Mouse (Mus musculus) heart, embryonic 14.5 days (tissue): ENCODE results near the gene Oasl2. TPM values are rescaled to one million over a fixed set of nuclear protein-coding genes. Genes with fewer than 3 reads are reported as not detected.
"Not testable (repeated sequence)": the region's sequence is repeated elsewhere in the genome, so short reads cannot be mapped to it uniquely, and the experiment has no call there.

Source experiments
- ATAC-seq: fragments of 200-750 bp; cut with Nextera tagmentation; 2 replicates; pipeline ENCODE4 v1.8.0; 2017; ENCODE audit warnings: low read depth, moderate TSS enrichment; ENCODE audit not compliant: insufficient number of reproducible peaks, insufficient read depth, low FRiP score
- H3K27ac ChIP-seq, 2 experiments: fragments of 200-500 bp in 1 of 2; fragments of 300-500 bp in 1 of 2; sonication (generic) in 1 of 2; replicated peaks in 1 of 2; 2 replicates each; pipeline ENCODE4 v1.5.1; 2012 to 2014; ENCODE audit warnings: low read depth in 2 of 2, low read length in 2 of 2, control low read depth in 1 of 2, mild to moderate bottlenecking in 1 of 2, mixed read lengths in 1 of 2; ENCODE audit not compliant: control insufficient read depth in 1 of 2, insufficient read depth in 1 of 2
- H3K27me3 ChIP-seq: fragments of 300-500 bp; sonication (generic); 2 replicates; pipeline ENCODE4 v1.6.1; 2014; ENCODE audit warnings: mild to moderate bottlenecking, low read length, control low read depth; ENCODE audit not compliant: control insufficient read depth, insufficient read depth
- H3K36me3 ChIP-seq: fragments of 300-500 bp; sonication (generic); 2 replicates; pipeline ENCODE4 v1.6.1; 2014; ENCODE audit warnings: mild to moderate bottlenecking, control low read depth, low read length, mixed read lengths; ENCODE audit not compliant: control insufficient read depth, insufficient read depth
- H3K4me1 ChIP-seq, 2 experiments: fragments of 200-500 bp in 1 of 2; fragments of 300-500 bp in 1 of 2; sonication (generic) in 1 of 2; 2 replicates each; pipeline ENCODE4 v1.6.1; 2012 to 2014; ENCODE audit warnings: low read length in 2 of 2, control low read depth in 1 of 2, mixed read lengths in 1 of 2; ENCODE audit not compliant: control insufficient read depth in 2 of 2, insufficient read depth in 2 of 2
- H3K4me2 ChIP-seq: fragments of 300-500 bp; sonication (generic); 2 replicates; pipeline ENCODE4 v1.6.1; 2014; ENCODE audit warnings: mild to moderate bottlenecking, low read length
- H3K4me3 ChIP-seq, 2 experiments: fragments of 200-500 bp in 1 of 2; fragments of 300-500 bp in 1 of 2; sonication (generic) in 1 of 2; 2 replicates each; pipeline ENCODE4 v1.5.1; 2012 to 2014; ENCODE audit warnings: low read length in 2 of 2, mild to moderate bottlenecking in 2 of 2, control low read depth in 1 of 2, low read depth in 1 of 2, moderate library complexity in 1 of 2; ENCODE audit not compliant: control insufficient read depth in 1 of 2, insufficient read depth in 1 of 2
- H3K9ac ChIP-seq: fragments of 300-500 bp; sonication (generic); 2 replicates; pipeline ENCODE4 v1.6.1; 2014; ENCODE audit warnings: mild to moderate bottlenecking, low read length
- H3K9me3 ChIP-seq: fragments of 300-500 bp; sonication (generic); 2 replicates; pipeline ENCODE4 v1.6.1; 2016; ENCODE audit warnings: low read length, control low read depth; ENCODE audit not compliant: control insufficient read depth
- WGBS: fragments of 180-500 bp; shearing (Covaris S2); extraction: QIAGEN DNeasy Blood & Tissue Kit; methylation state at CpG from one replicate; pipeline ENCODE4 v1.1.7; 2014; 5-methylcytosine and 5-hydroxymethylcytosine counted together
- polyA plus RNA-seq: library from polyadenylated mRNA; unstranded; fragments of >200 nt; fragmentation: Nextera tagmentation; extraction: Ambion mirVana; gene quantifications from 2 replicates; pipeline ENCODE4 v1.2.1, GENCODE M21; 2014

The Oasl2 gene
- polyA plus RNA-seq, 1 experiment from 2014 or later: 5.3 TPM

GRCm38 (mm10) chr5:114865279-114865678 lies 31.5 kb upstream of the Oasl2 start:
- no peak for ATAC-seq
- H3K4me3 ChIP-seq: no peak overlapping the region
- H3K4me2 ChIP-seq: no peak overlapping the region
- H3K36me3 ChIP-seq: no peaks in the 10 kb centered on the region
- no peaks in the 10 kb centered on the region for H3K4me1 ChIP-seq
- peaks cover 13% of the 10 kb centered on the region for H3K9me3 ChIP-seq
- no peaks in the 10 kb centered on the region for H3K27me3 ChIP-seq
- WGBS: 87% methylated on average over 12 of the region's 12 CpGs
- H3K9ac ChIP-seq: no peak overlapping the region
- H3K27ac ChIP-seq: no peak overlapping the region

GRCm38 (mm10) chr5:114875858-114876257 lies 20.9 kb upstream of the Oasl2 start:
- H3K27me3 ChIP-seq: peaks cover 17% of the 10 kb centered on the region
- no peaks in the 10 kb centered on the region for H3K9me3 ChIP-seq
- 44% methylated on average over 6 of the region's 6 CpGs for WGBS
- no peaks in the 10 kb centered on the region for H3K4me1 ChIP-seq
- peak overlapping the region; percentile 42; the same call in 1 of the 2 replicates for H3K4me2 ChIP-seq
- H3K4me3 ChIP-seq: no peak overlapping the region
- H3K9ac ChIP-seq: no peak overlapping the region
- H3K27ac ChIP-seq: no peak overlapping the region
- ATAC-seq: no peak
- H3K36me3 ChIP-seq: no peaks in the 10 kb centered on the region

DNA sequence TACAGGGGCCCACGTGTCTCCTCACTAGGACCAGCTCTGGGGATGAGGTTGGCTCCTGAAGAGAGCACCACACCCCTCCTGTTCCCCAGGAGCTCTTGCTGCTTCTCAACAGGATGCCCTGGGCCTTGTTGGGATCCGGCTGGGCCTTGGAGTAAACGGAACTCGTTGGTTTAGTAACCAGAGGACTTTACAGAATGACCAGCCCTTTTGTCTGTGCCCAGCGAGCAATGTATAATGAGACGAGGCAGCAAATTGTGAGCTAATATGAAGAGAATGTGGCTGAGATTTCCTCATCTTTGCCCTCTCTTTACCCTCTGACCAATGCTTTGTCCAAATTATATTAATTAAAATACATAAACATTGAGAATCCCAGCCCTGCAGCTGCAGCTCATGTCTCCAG lies 20.4 kb upstream of the Oasl2 start:
- WGBS: 54% methylated on average over 6 of the region's 6 CpGs
- peaks cover 17% of the 10 kb centered on the region for H3K27me3 ChIP-seq
- H3K9ac ChIP-seq: no peak overlapping the region
- no peak overlapping the region for H3K4me2 ChIP-seq
- H3K4me1 ChIP-seq: no peaks in the 10 kb centered on the region
- no peak overlapping the region for H3K27ac ChIP-seq
- H3K36me3 ChIP-seq: no peaks in the 10 kb centered on the region
- no peaks in the 10 kb centered on the region for H3K9me3 ChIP-seq
- ATAC-seq: no peak
- H3K4me3 ChIP-seq: no peak overlapping the region

DNA sequence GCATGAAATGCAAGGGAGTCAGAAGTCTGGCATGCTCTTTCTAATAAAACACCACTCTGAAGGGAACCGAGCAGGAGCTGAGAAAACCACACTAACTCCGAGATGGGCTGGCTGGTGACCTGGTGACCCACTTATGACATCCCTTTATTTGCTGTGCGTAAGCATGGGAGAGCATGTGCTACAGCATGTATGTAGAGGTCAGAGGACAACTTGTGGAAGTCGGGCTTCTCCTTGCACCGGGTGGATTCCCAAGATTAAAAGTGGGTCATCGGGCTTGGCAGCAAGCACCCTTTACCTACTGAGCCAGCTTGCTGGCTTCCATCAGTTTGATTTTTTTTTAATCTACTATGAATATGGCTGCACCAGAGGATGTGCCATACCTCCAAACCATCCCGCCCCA lies 19.2 kb upstream of the Oasl2 start:
- Histone ChIP-seq H3K27me3 (peaks cover 17% of the 10 kb centered on the region), H3K9me3 (no peaks in the 10 kb centered on the region), H3K4me3 (no peak overlapping the region), H3K4me1 (no peaks in the 10 kb centered on the region), H3K9ac (no peak overlapping the region), H3K36me3 (no peaks in the 10 kb centered on the region), H3K27ac (no peak overlapping the region), H3K4me2 (no peak overlapping the region)
- ATAC-seq: no peak
- WGBS: 81% methylated on average over 7 of the region's 7 CpGs

DNA sequence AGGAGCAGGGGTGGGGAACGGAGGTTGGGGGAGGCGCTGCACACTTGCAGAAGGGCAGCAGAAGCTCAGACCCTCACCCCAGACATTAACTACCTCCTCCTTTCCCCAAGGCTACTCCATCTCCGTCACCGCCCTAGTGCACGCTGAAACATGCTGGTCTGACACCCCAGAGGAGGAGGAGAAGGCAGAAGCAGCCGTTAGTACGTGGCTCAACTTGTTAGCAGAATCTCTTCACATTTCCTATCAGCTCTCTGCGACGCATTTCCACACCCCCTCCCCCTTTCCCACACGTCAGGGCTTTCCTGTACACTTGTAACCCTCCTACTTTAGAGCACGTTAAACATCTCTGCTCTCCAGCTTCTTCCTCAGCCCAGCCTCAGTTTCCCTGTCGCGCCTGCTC lies 17.3 kb upstream of the Oasl2 start:
- H3K4me3 ChIP-seq: no peak overlapping the region
- H3K4me2 ChIP-seq: no peak overlapping the region

DNA sequence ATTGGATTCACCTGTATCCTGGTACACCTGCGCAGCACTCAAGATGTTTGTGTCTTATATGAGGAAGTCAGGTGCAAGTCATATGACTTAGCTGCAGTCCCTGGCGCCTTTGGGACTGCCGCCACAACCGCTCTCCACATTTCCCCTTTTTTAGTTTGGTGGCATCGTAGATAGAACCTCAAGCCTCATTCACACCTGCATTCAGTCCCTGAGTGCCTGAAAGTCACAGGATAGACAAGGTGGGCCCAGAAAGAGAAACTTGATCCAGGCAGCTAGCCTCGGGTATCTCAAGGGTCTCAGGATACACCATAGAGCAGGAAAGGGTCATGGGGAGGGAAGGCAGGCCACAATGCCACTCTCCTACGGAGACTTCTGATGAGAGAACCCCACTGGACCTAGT lies 14.4 kb upstream of the Oasl2 start:
- not testable (repeated sequence) for H3K4me3 ChIP-seq, ATAC-seq, H3K9ac ChIP-seq, H3K4me1 ChIP-seq, H3K36me3 ChIP-seq, H3K27ac ChIP-seq, H3K4me2 ChIP-seq, H3K9me3 ChIP-seq
- 75% methylated on average over 6 of the region's 7 CpGs for WGBS
- peaks cover 11% of the 10 kb centered on the region for H3K27me3 ChIP-seq

More for the DNA sequence above, 17.3 kb upstream of the Oasl2 start:
- H3K4me1 ChIP-seq: no peaks in the 10 kb centered on the region
- no peaks in the 10 kb centered on the region for H3K9me3 ChIP-seq
- WGBS: 30% methylated on average over 13 of the region's 13 CpGs
- no peak for ATAC-seq
- H3K27me3 ChIP-seq: peaks cover 17% of the 10 kb centered on the region
- H3K36me3 ChIP-seq: no peaks in the 10 kb centered on the region
- no peak overlapping the region for H3K9ac ChIP-seq
- no peak overlapping the region for H3K27ac ChIP-seq

DNA sequence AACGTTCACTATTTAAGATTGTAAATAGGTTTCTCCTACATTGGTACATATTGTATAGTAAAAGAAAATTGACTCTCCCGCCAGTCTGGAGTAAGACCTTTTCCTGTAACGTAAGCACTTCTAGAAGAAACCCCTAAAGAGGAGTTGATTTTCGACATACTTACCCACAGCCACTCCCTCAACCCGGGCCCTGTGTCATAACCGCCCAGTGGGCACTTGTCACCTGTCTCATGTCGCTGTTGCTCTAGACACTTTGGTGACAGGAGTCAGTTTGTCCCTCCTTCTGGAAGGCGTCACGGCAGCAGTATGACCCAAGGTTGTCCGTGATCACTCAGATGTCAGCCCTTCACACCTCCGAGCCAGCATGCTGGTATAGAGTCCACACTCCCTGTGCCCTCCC lies 13.7 kb upstream of the Oasl2 start:
- no peaks in the 10 kb centered on the region for H3K9me3 ChIP-seq
- H3K4me1 ChIP-seq: no peaks in the 10 kb centered on the region
- no peak overlapping the region for H3K9ac ChIP-seq
- WGBS: 72% methylated on average over 11 of the region's 11 CpGs
- H3K27me3 ChIP-seq: peaks cover 11% of the 10 kb centered on the region
- H3K4me2 ChIP-seq: no peak overlapping the region
- no peak overlapping the region for H3K27ac ChIP-seq
- no peaks in the 10 kb centered on the region for H3K36me3 ChIP-seq
- ATAC-seq: no peak
- H3K4me3 ChIP-seq: no peak overlapping the region

DNA sequence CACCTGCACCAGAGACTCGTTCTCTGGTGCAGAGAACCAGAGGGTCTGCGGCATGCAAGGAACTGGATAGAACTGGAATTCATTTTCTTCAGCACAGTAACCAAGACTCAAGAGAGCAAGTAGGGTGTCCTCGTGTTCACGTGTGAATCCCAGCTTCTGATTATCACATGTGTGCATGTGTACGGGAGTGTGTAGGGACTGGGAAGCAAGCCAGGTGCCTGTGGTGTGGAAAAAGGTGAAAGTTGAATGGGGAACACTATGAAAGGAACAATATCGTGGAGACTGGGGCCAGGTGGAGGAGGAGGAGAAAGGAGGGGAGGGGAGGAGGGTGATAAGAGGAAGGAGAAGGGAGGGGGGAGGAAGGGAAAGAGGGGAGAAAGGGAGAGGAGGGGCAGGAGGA lies 9.9 kb upstream of the Oasl2 start:
- no peaks in the 10 kb centered on the region for H3K4me1 ChIP-seq

More for the DNA sequence above, 9.9 kb upstream of the Oasl2 start:
- H3K4me2 ChIP-seq: no peak overlapping the region
- no peak overlapping the region for H3K27ac ChIP-seq
- no peaks in the 10 kb centered on the region for H3K27me3 ChIP-seq
- H3K9ac ChIP-seq: no peak overlapping the region
- H3K4me3 ChIP-seq: no peak overlapping the region
- 74% methylated on average over 6 of the region's 6 CpGs for WGBS
- H3K36me3 ChIP-seq: no peaks in the 10 kb centered on the region
- H3K9me3 ChIP-seq: no peaks in the 10 kb centered on the region
- no peak for ATAC-seq
